In genomic region chr8:95490006-95490405, GRCm38 (mm10) we compare ENCODE assay signal across 8 mouse cellular contexts. TPM values are rescaled to one million over a fixed set of nuclear protein-coding genes. Genes with fewer than 3 reads are reported as not detected.
DNase-seq lines count a peak whose midpoint lies in the region; ATAC-seq and TF ChIP-seq lines count a peak whose summit lies in the region.

Csnk2a2 (minus strand) TSS chr8:95490039.

- H3K4me2 ChIP-seq in hindbrain, postnatal 0 days (ENCODE audit: low read depth, low read length): peak within 1 kb of the TSS; percentile 92

- WGBS in kidney, adult 2 months: 80% methylated on average over 5 of the region's 5 CpGs
- WGBS in hindbrain, postnatal 0 days: 78% methylated on average over 5 of the region's 5 CpGs

- no peak for TF ChIP-seq POLR2A in kidney, adult 2 months (IDR thresholded peaks at IDR 0.05; ENCODE audit: low read depth, low read length)

- no peak for ATAC-seq in hindbrain, postnatal 0 days
- no peak for ATAC-seq in megakaryocyte, adult 5-6 weeks (ENCODE audit: poor library complexity, severe bottlenecking)

- 0 out of 2 replicates have a peak, but pooled peaks cover 4% of the 10 kb centered on the region for H3K4me1 ChIP-seq in kidney, adult 2 months (ENCODE audit: control insufficient read depth, insufficient read depth, low read length)
- peaks cover 9% of the 10 kb centered on the region for H3K4me1 ChIP-seq in hindbrain, postnatal 0 days (ENCODE audit: insufficient read depth, low read length)

- H3K9ac ChIP-seq in hindbrain, postnatal 0 days (replicated peaks; ENCODE audit: low read length): peak within 1 kb of the TSS; percentile 92

- no peak for DNase-seq in kidney, adult 2 months
- DNase-seq in kidney, adult 18-20 months: no peak
- peak; percentile 52 for DNase-seq in adrenal gland, adult 8-10 months
- DNase-seq in gastrocnemius, adult 2 months: no peak
- no peak for DNase-seq in hindbrain, postnatal 0 days (ENCODE audit: low spot score)
- no peak for DNase-seq in MN1 (ENCODE audit: low spot score)
- no peak for DNase-seq in T-cell, adult 2 months (ENCODE audit: low spot score)

- intact Hi-C loops in gastrocnemius, adult 2 months (cut with DNase I): no loop called here

- no peaks in the 10 kb centered on the region for H3K36me3 ChIP-seq in kidney, adult 2 months (ENCODE audit: control insufficient read depth, insufficient read depth, low read length)
- H3K36me3 ChIP-seq in hindbrain, postnatal 0 days (ENCODE audit: insufficient read depth, low read length): peaks cover 3% of the 10 kb centered on the region; the same call in 1 of the 2 replicates

- no peak for TF ChIP-seq CTCF in kidney, adult 2 months (conservative IDR thresholded peaks at IDR 0.05; ENCODE audit: insufficient read depth, insufficient read length, low read depth, low read length)
- TF ChIP-seq CTCF in gastrocnemius, adult 2 months (IDR thresholded peaks at IDR 0.05): no peak
- no peak for TF ChIP-seq CTCF in hindbrain, postnatal 0 days (IDR thresholded peaks at IDR 0.05; ENCODE audit: low read depth)

- no peak within 1 kb of the TSS for H3K27ac ChIP-seq in kidney, adult 2 months (ENCODE audit: insufficient read depth, low read depth, low read length)
- H3K27ac ChIP-seq in gastrocnemius, adult 2 months: peak within 1 kb of the TSS; percentile 75
- no peak within 1 kb of the TSS; the same call in 1 of the 2 replicates for H3K27ac ChIP-seq in hindbrain, postnatal 0 days

- H3K9me3 ChIP-seq in hindbrain, postnatal 0 days (ENCODE audit: low read length): no peaks in the 10 kb centered on the region

- no peaks in the 10 kb centered on the region for H3K27me3 ChIP-seq in kidney, adult 2 months (replicated peaks; ENCODE audit: control insufficient read depth, insufficient read depth, low read length)
- no peaks in the 10 kb centered on the region for H3K27me3 ChIP-seq in hindbrain, postnatal 0 days (ENCODE audit: insufficient read depth, low read length)

- peak within 1 kb of the TSS; percentile 93 for H3K4me3 ChIP-seq in kidney, adult 2 months (ENCODE audit: insufficient read depth, low read depth, low read length)
- peak within 1 kb of the TSS; percentile 87 for H3K4me3 ChIP-seq in gastrocnemius, adult 2 months
- peak within 1 kb of the TSS; percentile 91 for H3K4me3 ChIP-seq in hindbrain, postnatal 0 days (ENCODE audit: low read length)

RNA-seq across cellular contexts. Expression of gene Csnk2a2, which starts in this region (rescaled TPM):
- 15.7 and 19.6 TPM in 2 replicates for polyA plus RNA-seq in kidney, adult 2 months (2012; rRNA removed)
- total RNA-seq in adrenal gland, adult 8-10 months (2022): 10 to 100 TPM; 55.1 to 93.1 (median 78.1) TPM
- total RNA-seq in gastrocnemius, adult 2 months (2021): 10 to 100 TPM; 23.1 to 23.7 TPM
- 17.5 and 25.3 TPM in 2 replicates for total RNA-seq in hindbrain, postnatal 0 days (2014; rRNA removed)
- polyA plus RNA-seq in hindbrain, postnatal 0 days (2015; fragmentation: Nextera tagmentation; extraction: Ambion mirVana): 7.8 and 9.3 TPM in 2 replicates
- total RNA-seq in megakaryocyte, adult 5-6 weeks (2015): 83.3 and 88.4 TPM in 2 replicates
- 20.0 and 25.7 TPM in 2 replicates for total RNA-seq in megakaryocyte, adult 5-6 weeks (2017)
